Mouse (Mus musculus) adrenal gland, adult (tissue): ENCODE measurements around the gene Cdc25a.
A peak's percentile ranks its signal among the peaks of the same experiment; 100 is the strongest.

ENCODE experiments used
- DNase-seq, 2 experiments: peaks; one replicate each; pipeline ENCODE4 v3.0.0; 2022 to 2023; ENCODE audit warnings: low spot score in 1 of 2; ENCODE audit not compliant: inconsistent age in 2 of 2

Gene Cdc25a

DNA sequence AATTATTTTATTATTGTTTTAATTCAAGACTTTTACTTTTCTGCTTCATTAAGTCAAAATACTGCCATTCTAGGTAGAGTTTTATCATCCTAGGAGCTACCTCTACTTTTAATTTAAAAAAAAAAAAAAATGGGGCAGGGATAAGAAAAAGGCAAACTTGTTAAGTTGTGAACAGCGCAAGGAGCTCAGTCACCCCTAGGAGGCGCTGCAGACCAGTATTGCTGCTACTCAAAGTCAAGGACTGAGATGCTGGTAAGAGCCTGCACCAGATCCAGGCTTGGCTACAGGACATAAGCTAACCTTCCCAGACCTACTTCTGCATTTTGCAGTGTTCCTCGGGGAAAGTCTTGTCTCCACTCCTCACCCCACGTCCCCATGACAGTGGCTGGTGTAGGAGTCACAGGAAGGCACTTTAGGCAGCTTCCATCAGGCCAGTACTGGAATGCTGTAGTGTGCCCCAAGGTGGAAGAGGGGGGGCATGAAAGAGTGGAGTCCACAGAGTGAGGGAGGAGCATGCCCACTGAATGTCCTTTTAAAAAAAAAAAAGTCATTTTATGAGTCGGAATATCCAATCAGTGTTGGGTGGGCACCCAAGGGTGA, 17.4 kb downstream of the Cdc25a start:
- DNase-seq = peak; percentile 77 to 91

DNA sequence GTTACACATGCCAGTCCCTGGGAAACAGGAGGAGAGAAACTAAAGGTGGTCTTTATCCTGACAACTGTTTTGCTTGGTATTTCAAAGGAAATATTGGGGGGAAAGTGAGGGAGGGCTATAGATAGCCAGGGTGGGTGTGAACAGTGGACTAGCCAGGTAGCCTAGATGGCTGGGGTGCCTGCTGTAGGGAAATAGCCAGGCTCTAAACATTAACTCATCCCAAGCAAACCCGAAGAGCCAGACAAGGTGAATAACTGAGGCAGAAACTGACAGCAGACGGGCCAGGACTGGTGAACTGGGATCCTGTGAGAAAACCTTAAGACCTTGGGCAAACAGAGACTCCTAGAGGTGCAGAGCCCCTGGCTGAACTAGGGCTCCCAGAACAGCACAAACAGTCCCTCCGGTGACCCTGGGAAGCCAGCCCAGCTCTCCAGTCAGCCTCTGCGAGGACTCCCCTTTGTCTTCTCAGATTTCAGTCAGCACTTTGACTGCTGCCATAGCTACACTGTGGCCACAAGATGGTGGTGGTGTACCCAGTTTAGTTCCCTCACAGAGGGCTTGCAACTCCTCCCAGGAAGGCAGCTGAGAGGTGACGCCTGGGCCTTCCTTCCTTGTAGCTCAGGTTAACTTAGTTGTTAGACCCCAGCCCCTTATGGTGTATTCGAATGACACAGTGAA, 19.2 kb downstream of the Cdc25a start:
- DNase-seq = peak; percentile 88 to 94

DNA sequence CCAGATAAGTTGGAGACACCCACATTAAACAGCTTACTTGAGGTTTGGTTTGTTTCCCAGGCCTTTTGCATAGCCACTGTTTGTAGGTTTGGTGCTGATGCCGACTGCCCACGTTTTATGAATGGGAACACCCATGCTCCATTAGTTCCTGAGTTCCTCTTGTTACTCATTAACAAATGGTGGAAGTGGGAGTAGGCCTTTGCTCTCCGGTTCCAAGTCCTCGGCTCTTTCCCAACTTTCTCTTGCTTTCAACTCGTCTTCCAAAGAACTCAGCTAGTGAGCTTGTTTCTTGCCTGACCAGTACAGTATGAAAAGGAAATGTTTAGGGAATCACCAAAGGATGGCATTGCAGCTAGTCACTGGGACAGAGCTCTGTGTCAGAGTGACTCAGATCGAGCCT, 20.2 kb downstream of the Cdc25a start:
- DNase-seq = no peak

DNA sequence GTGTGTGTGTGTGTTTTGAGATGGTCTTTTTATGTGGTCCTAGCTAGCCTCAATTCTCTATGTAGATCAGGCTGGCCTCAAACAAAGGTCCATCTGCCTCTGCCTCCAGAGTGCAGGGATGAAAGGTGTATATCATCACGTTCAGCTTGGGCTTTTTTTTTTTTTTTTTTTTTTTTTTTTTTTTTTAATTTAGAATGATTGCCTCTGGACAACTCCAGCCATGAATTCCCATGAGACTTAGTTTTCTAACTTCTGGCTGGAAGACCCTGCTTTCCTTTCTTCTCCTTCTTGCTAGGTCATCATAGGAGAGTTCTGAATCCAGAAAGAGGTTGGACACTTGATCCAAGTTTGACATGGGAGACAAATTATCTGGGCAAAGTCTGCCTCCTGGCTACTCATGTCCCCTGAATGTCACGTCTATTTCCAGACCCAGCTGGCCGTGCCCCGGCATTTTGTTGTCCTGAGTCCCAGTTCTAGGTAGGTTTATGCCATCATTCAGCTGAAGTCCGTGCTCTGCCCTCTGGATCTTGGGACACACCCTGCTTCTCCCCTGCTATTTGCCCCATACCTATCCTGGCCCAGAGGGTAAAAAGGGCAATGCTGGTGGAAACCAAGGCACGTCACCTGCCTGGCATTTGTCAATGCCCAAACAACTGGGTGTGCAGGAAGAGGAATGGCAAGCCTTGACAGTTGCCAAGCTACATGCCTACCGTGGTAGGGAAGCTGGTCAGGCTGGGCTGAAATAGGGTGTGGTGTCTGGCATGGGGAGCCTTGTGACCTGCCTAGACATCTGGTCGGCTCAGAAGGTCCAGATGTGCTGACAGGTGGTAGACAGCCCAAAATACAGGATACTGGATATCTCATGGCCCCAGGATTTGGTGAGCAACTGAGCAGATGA, 21.1 kb downstream of the Cdc25a start:
- DNase-seq = no peak

DNA sequence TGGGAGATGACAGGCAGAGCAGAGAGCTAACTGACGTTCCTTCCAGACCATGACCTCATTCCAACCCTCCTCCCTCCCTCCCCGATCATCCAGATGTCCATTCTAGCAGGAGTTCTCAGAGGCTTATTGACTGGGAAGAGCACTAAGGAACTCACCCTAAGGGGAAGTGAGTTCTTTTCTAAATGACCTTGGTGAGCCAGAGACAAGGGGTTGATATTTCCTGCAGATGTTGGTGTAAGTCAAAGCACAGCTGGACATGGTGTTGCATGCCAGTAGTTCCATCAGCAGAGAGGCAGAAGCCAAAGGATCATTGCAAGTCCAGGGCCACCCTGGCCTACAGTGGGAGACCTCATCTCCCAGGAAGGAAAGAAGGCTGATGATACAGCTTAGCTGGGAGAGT, 22.6 kb downstream of the Cdc25a start:
- no peak for DNase-seq

DNA sequence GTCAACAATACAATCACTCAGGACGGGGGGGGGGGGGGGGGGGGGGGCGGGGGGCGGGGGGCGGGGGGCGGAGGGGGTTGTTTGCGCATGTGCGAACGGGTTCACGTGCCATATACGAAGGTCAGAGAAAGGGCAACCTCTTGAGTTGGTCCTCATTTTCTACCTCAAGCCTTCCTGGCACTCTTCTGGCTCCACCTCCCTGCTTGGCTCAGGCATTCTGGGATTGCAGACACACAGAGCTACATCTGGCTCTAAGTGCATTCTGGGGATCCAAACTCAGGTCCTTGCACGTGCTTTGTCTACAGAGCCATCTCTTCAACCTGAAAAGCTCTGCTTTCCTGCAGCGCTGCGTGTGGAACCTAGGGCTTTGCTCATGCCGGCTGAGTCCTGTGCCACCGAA, 24.0 kb downstream of the Cdc25a start:
- no peak for DNase-seq

DNA sequence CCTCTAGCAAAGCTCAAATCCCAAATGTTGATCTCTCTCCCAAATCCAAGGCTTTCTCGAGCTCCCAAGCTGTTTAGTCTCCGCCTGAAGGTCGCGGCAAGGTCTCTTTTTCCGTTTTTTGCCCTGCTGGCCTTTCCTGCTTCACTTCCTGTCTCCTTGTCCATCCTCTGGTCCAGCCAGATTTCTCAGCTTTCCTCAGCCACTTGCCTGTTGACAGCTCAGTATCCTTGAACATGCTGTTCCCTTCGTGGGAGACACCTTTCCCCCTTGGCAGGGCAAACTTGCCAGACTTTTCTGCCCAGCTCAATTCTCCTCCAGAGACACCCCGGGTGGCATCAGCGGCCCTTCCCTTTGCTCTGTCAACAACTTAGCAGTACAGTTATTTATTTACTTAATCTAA, 24.4 kb downstream of the Cdc25a start:
- DNase-seq = peak; percentile 66 to 69

DNA sequence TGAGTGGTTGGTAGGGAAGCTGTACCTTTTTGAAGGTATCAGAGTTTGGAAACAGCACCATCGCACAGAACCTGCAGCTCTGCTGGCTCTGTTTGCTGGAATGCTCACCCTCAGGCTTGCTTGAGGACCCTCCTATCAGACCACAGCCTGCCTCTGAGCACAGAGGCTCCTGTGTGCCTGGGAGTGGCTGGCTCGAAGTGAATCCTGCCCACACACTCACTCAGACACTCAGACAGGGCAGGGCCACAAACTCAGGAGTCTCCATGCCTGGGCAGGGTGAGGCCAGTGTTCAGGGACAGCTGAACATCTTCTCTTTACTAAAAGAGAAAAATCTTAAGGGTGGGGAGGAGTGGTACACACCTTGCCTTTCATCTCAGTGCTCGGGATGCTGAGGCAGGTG, 25.2 kb downstream of the Cdc25a start:
- no peak for DNase-seq

DNA sequence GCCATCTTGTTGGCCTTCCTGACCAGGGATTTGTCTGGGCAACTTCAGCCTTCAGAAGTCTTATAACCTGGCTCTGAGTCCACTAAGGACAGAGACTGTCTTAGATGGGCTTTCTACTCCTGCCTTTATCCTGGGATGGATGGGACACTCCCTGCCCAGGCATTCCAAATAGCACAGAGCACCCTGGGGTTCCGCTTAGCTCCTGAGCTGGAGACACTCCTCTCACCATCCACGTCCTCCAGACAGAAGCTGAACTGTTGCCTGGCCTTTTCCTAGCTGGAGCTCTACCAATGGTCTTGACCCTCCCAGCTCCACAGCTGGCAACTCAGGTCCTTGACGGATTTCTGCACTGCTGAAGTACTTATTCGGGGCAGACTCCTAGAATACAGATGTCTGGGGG, 26.9 kb downstream of the Cdc25a start:
- no peak for DNase-seq

DNA sequence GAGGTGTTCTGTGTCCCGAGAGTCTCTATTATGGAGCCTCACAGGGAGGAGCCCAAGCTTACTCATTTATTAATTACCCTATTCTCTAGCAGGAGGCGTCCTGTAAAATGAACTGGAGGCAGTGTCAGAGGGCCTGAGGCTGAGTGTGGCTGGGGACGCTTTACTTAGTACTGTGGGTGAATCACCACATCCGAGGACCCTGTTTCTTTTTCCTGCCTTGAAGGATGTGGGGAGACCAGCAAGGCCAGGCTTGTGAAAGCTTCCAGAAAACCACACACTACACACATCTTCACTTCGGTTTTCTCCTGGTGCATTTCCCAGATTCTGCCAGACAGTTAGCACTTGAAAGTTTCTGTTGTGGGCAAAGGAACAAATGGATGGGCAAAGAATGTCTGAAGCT, 27.4 kb downstream of the Cdc25a start:
- no peak for DNase-seq

DNA sequence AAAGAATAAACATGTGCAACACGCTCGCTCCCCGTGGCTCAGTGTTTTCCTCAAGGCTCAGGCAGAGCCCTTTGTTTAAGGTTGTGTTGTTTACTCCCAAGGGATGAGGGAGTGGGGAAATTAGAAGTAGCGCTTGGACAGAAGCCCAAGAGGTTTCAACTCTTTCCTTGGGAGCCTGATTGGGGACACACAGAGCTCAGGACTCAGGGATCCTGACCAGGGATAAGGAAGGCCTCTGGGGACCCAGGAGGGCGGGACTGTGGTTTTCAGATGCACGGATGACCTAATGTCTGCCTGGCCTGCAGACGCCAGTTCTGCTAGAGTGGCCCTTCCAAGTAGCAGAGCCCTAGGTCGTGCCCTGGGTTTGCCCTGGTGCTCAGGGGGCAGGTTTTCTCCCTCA, 31.9 kb downstream of the Cdc25a start:
- DNase-seq = peak; percentile 76 to 82

DNA sequence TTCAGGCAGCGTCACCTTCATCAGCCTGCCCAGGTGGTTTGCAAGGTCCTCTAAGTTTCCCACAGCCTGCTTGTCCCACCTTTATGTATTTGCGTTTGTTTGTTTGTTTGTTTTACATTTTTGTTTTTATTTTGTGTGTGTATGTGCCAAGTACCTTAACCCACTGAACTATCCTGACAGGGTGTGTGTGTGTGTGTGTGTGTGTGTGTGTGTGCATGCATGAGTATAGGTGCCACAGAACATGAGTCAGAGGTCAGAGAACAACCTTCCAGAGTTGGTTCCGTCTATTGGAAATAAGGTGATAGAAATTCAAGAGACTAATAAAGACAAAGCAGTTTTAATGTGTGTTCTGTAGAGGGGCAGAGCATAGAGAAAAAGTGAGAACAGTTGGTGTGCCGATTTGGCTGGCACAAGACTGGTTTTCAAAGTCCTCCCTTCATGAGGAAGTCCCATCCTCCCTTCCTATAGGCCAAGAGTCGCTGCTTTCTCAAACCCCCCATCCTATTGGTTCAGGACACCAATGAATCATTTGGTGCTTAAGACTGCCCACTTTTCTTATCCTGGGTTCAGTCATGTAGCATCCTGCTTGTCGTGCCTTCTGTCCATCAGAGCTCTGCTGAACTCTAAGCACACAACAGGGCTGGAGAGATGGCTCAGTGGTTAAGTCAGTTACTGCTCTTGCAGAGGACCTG, 32.5 kb downstream of the Cdc25a start:
- DNase-seq = no peak

DNA sequence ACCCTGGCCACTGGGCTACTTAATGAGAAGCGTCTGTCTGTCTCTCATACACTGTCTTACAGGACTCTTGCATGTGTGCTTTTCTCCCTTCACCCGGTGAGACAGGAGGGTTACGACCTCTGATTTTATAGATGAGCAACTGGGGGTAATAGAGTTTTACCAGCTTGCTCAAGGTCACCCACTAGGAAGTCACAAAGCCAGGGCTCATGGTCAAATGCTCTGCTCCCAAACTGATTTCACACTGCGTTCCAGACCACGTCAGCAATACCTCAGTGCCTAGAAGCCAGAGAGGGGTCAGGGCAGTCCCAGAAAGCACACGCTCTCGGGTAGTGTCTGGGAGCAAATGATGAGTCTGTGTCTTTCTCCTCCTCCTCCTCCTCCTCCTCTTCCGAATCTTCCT, 33.7 kb downstream of the Cdc25a start:
- peak; percentile 45 to 61 for DNase-seq

DNA sequence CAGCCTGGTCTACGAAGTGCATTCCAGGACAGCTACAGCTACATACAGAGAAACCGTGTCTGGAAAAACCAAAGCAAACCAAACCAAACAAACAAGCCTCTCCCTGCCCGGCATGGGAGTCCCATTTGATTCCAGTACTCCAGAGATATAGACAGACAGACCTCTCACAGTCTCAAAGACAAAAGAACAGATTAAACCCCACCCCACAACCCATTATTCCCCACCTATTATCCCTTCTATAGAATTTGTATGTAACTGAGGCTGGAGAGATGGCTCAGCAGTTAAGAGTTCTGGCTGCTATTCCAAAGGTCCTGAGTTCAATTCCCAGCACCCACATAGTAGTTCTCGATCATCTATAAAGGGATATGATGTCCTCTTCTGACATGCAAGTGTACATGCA, 34.5 kb downstream of the Cdc25a start:
- DNase-seq = no peak

DNA sequence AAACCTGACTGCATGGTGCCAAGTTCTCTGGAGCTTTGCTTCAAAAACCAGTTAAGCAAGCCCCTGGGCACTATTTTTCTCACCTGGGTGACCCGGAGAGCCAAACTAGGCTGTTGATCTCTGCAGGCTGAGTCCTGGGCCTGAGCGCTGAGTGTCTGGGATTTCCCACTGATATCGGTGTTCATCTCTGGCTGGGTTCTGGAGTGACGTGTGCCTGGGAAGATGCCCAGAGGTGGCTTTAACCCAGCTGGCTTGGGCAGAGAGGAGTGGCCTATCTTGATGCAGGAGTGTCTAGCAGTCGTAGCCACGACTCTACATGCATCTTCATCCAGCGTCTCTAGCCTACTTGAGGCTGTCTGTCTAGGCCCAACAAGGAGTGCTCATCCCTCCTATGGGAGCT, 36.4 kb downstream of the Cdc25a start:
- peak in 1 of 2 experiments; percentile 61 for DNase-seq

DNA sequence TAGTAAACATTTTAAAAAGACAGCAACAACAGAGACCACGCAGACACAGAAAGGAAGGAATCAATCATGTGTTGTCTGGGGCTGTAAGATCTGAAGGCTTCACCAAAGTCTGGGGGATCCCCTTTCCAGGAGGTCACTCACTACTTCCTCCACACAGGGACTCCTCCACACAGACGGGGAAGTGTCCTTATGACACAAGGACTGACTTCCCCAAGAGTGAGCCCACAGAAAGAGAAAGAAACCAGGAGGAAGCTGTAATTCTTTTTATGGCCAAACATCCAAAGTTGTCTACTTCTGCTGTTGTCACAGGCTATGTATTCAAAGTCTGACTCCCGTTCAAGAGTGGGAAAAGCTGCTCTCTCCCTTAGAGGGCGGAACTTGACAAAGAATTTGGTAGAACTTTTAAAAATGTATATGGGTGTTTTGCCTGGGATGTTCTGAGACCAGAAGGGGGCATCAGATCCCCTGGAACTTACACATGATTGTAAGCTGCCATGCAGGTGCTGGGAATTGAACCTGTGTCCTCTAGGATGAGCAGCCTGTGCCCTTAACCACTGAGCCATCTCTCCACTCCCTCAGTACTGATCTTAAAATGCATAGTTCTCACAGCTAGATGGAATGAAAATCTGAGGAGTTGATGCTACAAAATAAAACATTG, 39.0 kb downstream of the Cdc25a start:
- peak in 1 of 2 experiments; percentile 54 for DNase-seq

DNA sequence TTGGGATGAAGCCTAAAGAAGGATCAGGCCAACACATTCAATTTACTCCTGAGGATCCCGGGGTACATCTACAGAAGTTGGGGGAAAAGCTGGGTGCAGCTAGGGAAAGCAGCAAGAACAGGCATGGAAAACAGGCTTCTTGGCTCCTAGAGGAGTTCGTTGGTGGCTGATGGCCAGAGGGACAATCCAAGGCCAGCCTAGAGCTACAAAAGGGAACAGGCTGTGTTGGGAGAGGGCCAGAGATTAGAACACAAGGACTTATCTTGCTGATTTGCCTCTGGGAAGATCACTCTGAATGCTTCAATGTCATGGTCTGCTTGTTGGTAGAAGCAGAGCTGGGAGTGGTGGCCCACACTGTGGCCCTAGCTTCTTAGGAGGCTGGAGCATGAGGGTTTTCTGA, 42.6 kb downstream of the Cdc25a start:
- peak; percentile 85 to 91 for DNase-seq

DNA sequence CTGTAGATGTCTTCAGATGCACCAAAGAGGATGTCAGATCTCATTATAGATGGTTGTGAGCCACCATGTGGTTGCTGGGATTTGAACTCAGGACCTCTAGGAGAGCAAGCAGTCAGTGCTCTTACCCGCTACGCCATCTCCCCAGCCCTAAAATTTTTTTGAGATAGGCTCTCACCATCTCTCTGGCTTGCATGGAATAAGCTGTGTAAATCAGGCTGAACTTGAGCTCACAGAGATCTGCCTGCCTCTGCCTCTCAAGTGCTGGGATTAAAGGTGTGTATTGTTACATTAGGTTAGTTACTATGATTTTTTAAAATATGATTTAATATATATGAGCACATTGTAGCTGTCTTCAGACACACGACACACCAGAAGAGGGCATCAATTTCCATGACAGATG, 53.8 kb downstream of the Cdc25a start:
- DNase-seq = no peak

DNA sequence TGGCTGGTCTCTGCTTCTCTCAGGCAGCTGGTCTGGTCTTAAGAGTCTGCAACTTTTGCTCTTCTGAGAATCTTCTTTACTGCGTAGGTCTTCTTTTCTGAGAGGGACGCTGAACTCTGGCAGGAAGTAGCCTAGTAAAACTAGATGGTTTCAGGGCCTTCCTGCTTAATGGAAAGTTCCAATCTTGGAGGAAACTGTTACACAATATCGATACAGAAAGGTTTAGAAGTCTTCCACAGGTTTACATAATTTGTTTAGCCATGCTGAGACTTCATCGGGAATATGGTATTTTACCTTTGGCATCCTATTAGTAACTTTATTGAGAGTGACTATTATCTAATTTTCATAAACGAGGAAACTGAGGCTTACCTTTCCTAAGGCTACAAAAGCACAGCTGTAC, 54.7 kb downstream of the Cdc25a start:
- DNase-seq = no peak

DNA sequence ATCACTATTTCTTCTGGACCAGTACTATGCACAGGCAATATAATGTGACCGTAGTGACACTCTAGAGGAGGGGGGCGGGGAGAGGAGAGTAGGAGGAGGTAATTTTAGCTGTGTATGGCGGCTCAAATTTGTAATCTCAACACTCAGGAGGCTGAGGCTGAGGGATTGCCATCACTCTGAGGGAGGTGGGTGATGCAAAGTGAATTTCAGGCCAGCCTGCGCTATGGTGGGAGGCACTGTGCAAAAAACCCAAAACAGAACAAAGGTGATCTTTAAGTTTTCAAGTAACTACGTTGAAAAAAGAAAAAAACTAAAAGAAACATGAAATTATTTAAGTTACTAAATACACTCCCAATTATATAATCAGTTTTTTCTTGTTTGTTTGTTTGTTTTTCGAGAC, 55.4 kb downstream of the Cdc25a start:
- no peak for DNase-seq
